17 mouse cellular contexts compared by ENCODE assay signal in the genomic region with DNA sequence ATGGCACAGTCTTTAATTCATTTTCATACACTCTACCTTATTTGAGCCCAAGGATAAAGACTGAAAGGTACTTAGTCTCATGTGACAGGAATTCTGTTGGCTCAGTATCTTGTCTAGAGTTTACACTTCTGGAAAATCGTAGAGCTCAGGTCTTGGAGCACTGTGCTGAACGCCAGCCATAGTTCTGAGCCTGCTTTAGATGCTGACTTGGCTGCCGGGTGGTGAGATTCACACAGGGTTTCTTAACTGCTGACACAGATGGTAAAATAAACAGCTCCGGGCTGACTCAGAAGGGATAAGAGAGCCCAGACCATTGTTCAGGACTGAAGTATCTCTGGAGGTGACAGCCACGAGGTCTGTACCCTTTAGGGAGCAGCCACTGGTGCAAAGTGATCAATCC.
DNase-seq lines count a peak whose midpoint lies in the region; ATAC-seq lines count a peak whose summit lies in the region.
"Had no signal": no experiment of that assay in that cellular context is flagged by ENCODE, and none has a peak within 500 bp of the region (broad histone marks: within the 10 kb centered on the region; RNA-seq: fewer than 3 reads in every experiment).

No protein-coding gene starts in this region.

- no peak overlapping the region for H3K27ac ChIP-seq in midbrain, embryonic 11.5 days (ENCODE audit: low read depth, low read length)
- no peak overlapping the region for H3K27ac ChIP-seq in midbrain, embryonic 14.5 days (replicated peaks; ENCODE audit: low read depth, low read length)
- H3K27ac ChIP-seq: embryonic facial prominence, embryonic 13.5 days; forebrain, embryonic 12.5 days; hindbrain, embryonic 15.5 days had no signal

- H3K36me3 ChIP-seq in midbrain, embryonic 11.5 days (ENCODE audit: control insufficient read depth, insufficient read depth, low read length) = no peaks in the 10 kb centered on the region
- H3K36me3 ChIP-seq in midbrain, embryonic 14.5 days (ENCODE audit: control insufficient read depth, insufficient read depth, low read length) = no peaks in the 10 kb centered on the region
- H3K36me3 ChIP-seq: embryonic facial prominence, embryonic 13.5 days; forebrain, embryonic 12.5 days; heart, embryonic 12.5 days; hindbrain, embryonic 15.5 days had no signal

- H3K9ac ChIP-seq in midbrain, embryonic 11.5 days (ENCODE audit: low read length) = no peak overlapping the region
- H3K9ac ChIP-seq in midbrain, embryonic 14.5 days (replicated peaks; ENCODE audit: low read length) = no peak overlapping the region
- H3K9ac ChIP-seq: embryonic facial prominence, embryonic 13.5 days; forebrain, embryonic 12.5 days; heart, embryonic 12.5 days; hindbrain, embryonic 15.5 days had no signal

- WGBS in midbrain, embryonic 11.5 days = 81% methylated on average over 5 of the region's 5 CpGs
- WGBS in midbrain, embryonic 14.5 days = 88% methylated on average over 5 of the region's 5 CpGs

- no peak overlapping the region for H3K4me2 ChIP-seq in midbrain, embryonic 11.5 days
- no peak overlapping the region for H3K4me2 ChIP-seq in midbrain, embryonic 14.5 days (ENCODE audit: low read length)
- H3K4me2 ChIP-seq: embryonic facial prominence, embryonic 13.5 days; forebrain, embryonic 12.5 days; heart, embryonic 12.5 days; hindbrain, embryonic 15.5 days had no signal

- no peak overlapping the region for H3K4me3 ChIP-seq in midbrain, embryonic 11.5 days (ENCODE audit: low read depth, low read length)
- no peak overlapping the region for H3K4me3 ChIP-seq in midbrain, embryonic 14.5 days (replicated peaks; ENCODE audit: low read depth, low read length)
- H3K4me3 ChIP-seq: embryonic facial prominence, embryonic 13.5 days; forebrain, embryonic 12.5 days; heart, embryonic 12.5 days; hindbrain, embryonic 15.5 days had no signal

- no peak for DNase-seq in frontal cortex, adult 2 months (ENCODE audit: extremely low spot score in 1 of 2, low spot score in 1 of 2)
- DNase-seq in midbrain, embryonic 11.5 days (ENCODE audit: low spot score, missing footprints) = peak; percentile 66
- DNase-seq in midbrain, embryonic 14.5 days = no peak
- peak; percentile 39 for DNase-seq in adipocyte (ENCODE audit: low spot score)
- DNase-seq in heart, postnatal 10 days = no peak
- no peak for DNase-seq in embryo, embryonic 9.5 days (ENCODE audit: extremely low spot score)
- DNase-seq: adrenal gland, postnatal 10 days; cerebellum, adult 11-12 months; cerebellum, adult 9-10 months; cerebellum, postnatal 25 days; heart, postnatal 36 days had no signal

- intact Hi-C loops in heart, postnatal 10 days (cut with DNase I) = no loop called here

- peak; percentile 66 for ATAC-seq in frontal cortex, adult (ENCODE audit: low TSS enrichment)
- no peak for ATAC-seq in midbrain, embryonic 11.5 days (ENCODE audit: low FRiP score)
- no peak for ATAC-seq in midbrain, embryonic 14.5 days (ENCODE audit: low FRiP score, low TSS enrichment)
- ATAC-seq: intestine, embryonic 16.5 days had no signal

- H3K27me3 ChIP-seq in midbrain, embryonic 11.5 days (ENCODE audit: control insufficient read depth, insufficient read depth, low read length) = no peaks in the 10 kb centered on the region
- no peaks in the 10 kb centered on the region for H3K27me3 ChIP-seq in midbrain, embryonic 14.5 days (ENCODE audit: control insufficient read depth, insufficient read depth, low read length)
- H3K27me3 ChIP-seq: embryonic facial prominence, embryonic 13.5 days; forebrain, embryonic 12.5 days; heart, embryonic 12.5 days; hindbrain, embryonic 15.5 days had no signal

- no peaks in the 10 kb centered on the region for H3K9me3 ChIP-seq in midbrain, embryonic 11.5 days (ENCODE audit: control insufficient read depth, low read length)
- no peaks in the 10 kb centered on the region for H3K9me3 ChIP-seq in midbrain, embryonic 14.5 days (ENCODE audit: control insufficient read depth, low read length)
- H3K9me3 ChIP-seq: embryonic facial prominence, embryonic 13.5 days; forebrain, embryonic 12.5 days; heart, embryonic 12.5 days; hindbrain, embryonic 15.5 days had no signal

- no peaks in the 10 kb centered on the region for H3K4me1 ChIP-seq in midbrain, embryonic 11.5 days (ENCODE audit: control insufficient read depth, insufficient read depth, low read length)
- H3K4me1 ChIP-seq in midbrain, embryonic 14.5 days (ENCODE audit: control insufficient read depth, insufficient read depth, low read length) = no peaks in the 10 kb centered on the region
- H3K4me1 ChIP-seq: forebrain, embryonic 12.5 days; hindbrain, embryonic 15.5 days had no signal

Comparison
In these comparisons a context has a peak if more than half of its experiments do, and no peak if none do; other contexts are left out.
1. DNase-seq: peak in midbrain, embryonic 11.5 days (single experiment) and adipocyte (single experiment); none in frontal cortex, adult 2 months (0 of 2), midbrain, embryonic 14.5 days (single experiment), heart, postnatal 10 days (0 of 2) and embryo, embryonic 9.5 days (single experiment).